Mouse (Mus musculus) neural tube, embryonic 13.5 days (tissue): ENCODE data around the gene Camk2d. TPM values are rescaled to one million over a fixed set of nuclear protein-coding genes. Genes with fewer than 3 reads are reported as not detected.

Experiments used
- ATAC-seq: fragments of 200-750 bp; cut with Nextera tagmentation; 2 replicates; pipeline ENCODE4 v1.8.0; 2017; ENCODE audit warnings: low read depth, mild to moderate bottlenecking, moderate TSS enrichment, moderate library complexity
- H3K27ac ChIP-seq: fragments of 300-500 bp; sonication (generic); replicated peaks from 2 replicates; pipeline ENCODE4 v1.5.1; 2015; ENCODE audit warnings: moderate library complexity, mild to moderate bottlenecking, inconsistent platforms
- H3K27me3 ChIP-seq: fragments of 300-500 bp; sonication (generic); 2 replicates; pipeline ENCODE4 v1.6.1; 2015; ENCODE audit warnings: mild to moderate bottlenecking, inconsistent platforms
- H3K36me3 ChIP-seq: fragments of 300-500 bp; sonication (generic); 2 replicates; pipeline ENCODE4 v1.6.1; 2015; ENCODE audit warnings: mild to moderate bottlenecking, inconsistent platforms
- H3K4me1 ChIP-seq: fragments of 300-500 bp; sonication (generic); replicated peaks from 2 replicates; pipeline ENCODE4 v1.6.1; 2015; ENCODE audit warnings: inconsistent platforms
- H3K4me2 ChIP-seq: fragments of 300-500 bp; sonication (generic); 2 replicates; pipeline ENCODE4 v1.6.1; 2015; ENCODE audit warnings: inconsistent platforms, mild to moderate bottlenecking, moderate library complexity
- H3K4me3 ChIP-seq: fragments of 300-500 bp; sonication (generic); 2 replicates; pipeline ENCODE4 v1.5.1; 2015; ENCODE audit warnings: mild to moderate bottlenecking, inconsistent platforms
- H3K9ac ChIP-seq: fragments of 300-500 bp; sonication (generic); 2 replicates; pipeline ENCODE4 v1.6.1; 2015; ENCODE audit warnings: moderate library complexity, mild to moderate bottlenecking, inconsistent platforms
- H3K9me3 ChIP-seq: fragments of 300-500 bp; sonication (generic); 2 replicates; pipeline ENCODE4 v1.6.1; 2016; ENCODE audit warnings: inconsistent platforms
- WGBS: fragments of 180-500 bp; shearing (Covaris S2); methylation state at CpG from one replicate; pipeline ENCODE4 v1.1.7; 2015; 5-methylcytosine and 5-hydroxymethylcytosine counted together
- polyA plus RNA-seq: library from polyadenylated mRNA; unstranded; fragments of >200 nt; fragmentation: Nextera tagmentation; extraction: Ambion mirVana; gene quantifications from 2 replicates; pipeline ENCODE4 v1.2.1, GENCODE M21; 2015

The Camk2d gene
- 60.4 and 66.7 TPM in 2 replicates for polyA plus RNA-seq

- Histone ChIP-seq H3K27me3 (no peaks in the 10 kb centered on the region; the same call in 1 of the 2 replicates), H3K9me3 (no peaks in the 10 kb centered on the region), H3K4me1 (peaks cover 27% of the 10 kb centered on the region), H3K27ac (peak within 1 kb of the TSS; percentile 98), H3K4me3 (peak within 1 kb of the TSS; percentile 88), H3K9ac (peak within 1 kb of the TSS; percentile 93), H3K4me2 (peak within 1 kb of the TSS; percentile 68), H3K36me3 (no peaks in the 10 kb centered on the region)
- ATAC-seq = peak; percentile 94
- WGBS = under 1% methylated on average over 16 of the region's 16 CpGs
These were observed at the start of gene Camk2d for GRCm38 (mm10) chr3:126596086-126596485. Gene Camk2d (plus strand): TSS chr3:126596302.

GRCm38 (mm10) chr3:126547941-126548340 is 48.2 kb upstream of the Camk2d start:
- Histone ChIP-seq H3K27ac (no peak overlapping the region), H3K4me2 (no peak overlapping the region), H3K36me3 (no peaks in the 10 kb centered on the region), H3K27me3 (no peaks in the 10 kb centered on the region), H3K4me1 (no peaks in the 10 kb centered on the region), H3K9ac (no peak overlapping the region), H3K9me3 (no peaks in the 10 kb centered on the region), H3K4me3 (no peak overlapping the region)
- no peak for ATAC-seq

DNA sequence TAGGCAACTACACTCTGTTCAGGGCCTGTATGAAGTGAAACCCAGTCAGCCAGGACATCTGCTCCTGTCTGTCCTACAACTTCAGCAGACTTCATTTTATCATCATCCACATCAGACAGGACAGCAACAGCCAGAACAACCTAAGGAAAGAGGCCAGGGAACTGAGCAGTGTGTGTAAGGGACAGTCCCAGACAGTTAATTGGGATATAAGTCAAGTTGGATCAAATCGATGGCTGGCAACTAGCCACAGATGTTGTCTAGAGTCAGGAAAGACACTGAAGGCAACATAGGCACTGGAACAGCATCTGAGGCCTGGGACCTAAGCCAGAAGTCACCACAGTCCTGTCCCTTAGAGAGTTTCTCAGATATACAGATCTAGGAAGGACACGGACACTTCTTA is 32.5 kb upstream of the Camk2d start:
- no peaks in the 10 kb centered on the region for H3K4me1 ChIP-seq
- ATAC-seq = no peak
- WGBS = 74% methylated on average over 2 of the region's 2 CpGs
- no peaks in the 10 kb centered on the region for H3K9me3 ChIP-seq
- H3K27ac ChIP-seq = no peak overlapping the region
- H3K4me3 ChIP-seq = no peak overlapping the region
- H3K9ac ChIP-seq = no peak overlapping the region
- no peaks in the 10 kb centered on the region for H3K36me3 ChIP-seq
- no peaks in the 10 kb centered on the region for H3K27me3 ChIP-seq
- no peak overlapping the region for H3K4me2 ChIP-seq

GRCm38 (mm10) chr3:126570628-126571027 is 25.5 kb upstream of the Camk2d start:
- Histone ChIP-seq H3K4me3 (no peak overlapping the region), H3K27ac (no peak overlapping the region), H3K4me1 (no peaks in the 10 kb centered on the region), H3K36me3 (no peaks in the 10 kb centered on the region), H3K9ac (no peak overlapping the region), H3K9me3 (no peaks in the 10 kb centered on the region), H3K27me3 (no peaks in the 10 kb centered on the region), H3K4me2 (no peak overlapping the region)
- WGBS = 94% methylated on average over 1 of the region's 1 CpGs
- no peak for ATAC-seq

GRCm38 (mm10) chr3:126572915-126573314 is 23.2 kb upstream of the Camk2d start:
- Histone ChIP-seq H3K4me1 (no peaks in the 10 kb centered on the region), H3K4me2 (no peak overlapping the region), H3K27me3 (no peaks in the 10 kb centered on the region), H3K27ac (no peak overlapping the region), H3K9me3 (no peaks in the 10 kb centered on the region), H3K36me3 (no peaks in the 10 kb centered on the region), H3K9ac (no peak overlapping the region), H3K4me3 (no peak overlapping the region)
- 81% methylated on average over 5 of the region's 5 CpGs for WGBS
- ATAC-seq = no peak

- H3K9me3 ChIP-seq = no peaks in the 10 kb centered on the region
- no peak overlapping the region for H3K4me3 ChIP-seq
- no peak overlapping the region for H3K4me2 ChIP-seq
- H3K36me3 ChIP-seq = no peaks in the 10 kb centered on the region
- no peak overlapping the region for H3K27ac ChIP-seq
- ATAC-seq = no peak
- H3K4me1 ChIP-seq = no peaks in the 10 kb centered on the region
- WGBS = 52% methylated on average over 2 of the region's 2 CpGs
- no peak overlapping the region for H3K9ac ChIP-seq
- H3K27me3 ChIP-seq = no peaks in the 10 kb centered on the region
These were observed 20.2 kb upstream of the Camk2d start for GRCm38 (mm10) chr3:126575927-126576326.

DNA sequence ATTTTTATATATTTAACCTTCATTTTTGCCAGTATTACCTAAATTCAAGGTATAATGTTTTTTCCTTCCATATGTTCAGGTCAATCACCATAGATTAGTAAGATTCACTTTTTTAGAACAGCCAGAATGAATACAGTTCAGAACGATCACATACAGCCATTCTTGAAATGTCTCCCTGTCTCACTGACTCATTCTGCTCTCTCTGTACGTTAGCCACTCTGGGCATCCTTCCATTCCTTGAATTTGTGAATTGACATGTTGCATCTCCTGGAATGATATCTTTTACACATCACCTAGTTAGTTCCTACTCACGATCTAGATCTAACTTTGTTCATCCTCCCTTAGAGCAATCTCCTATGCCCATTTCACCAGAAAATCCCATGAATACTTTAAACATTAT is 10.0 kb upstream of the Camk2d start:
- H3K4me1 ChIP-seq = no peaks in the 10 kb centered on the region
- H3K27me3 ChIP-seq = no peaks in the 10 kb centered on the region
- no peak overlapping the region for H3K4me3 ChIP-seq
- H3K36me3 ChIP-seq = no peaks in the 10 kb centered on the region
- H3K4me2 ChIP-seq = no peak overlapping the region
- no peak overlapping the region for H3K9ac ChIP-seq
- WGBS = 87% methylated on average over 3 of the region's 3 CpGs
- H3K27ac ChIP-seq = no peak overlapping the region
- ATAC-seq = no peak
- H3K9me3 ChIP-seq = no peaks in the 10 kb centered on the region

DNA sequence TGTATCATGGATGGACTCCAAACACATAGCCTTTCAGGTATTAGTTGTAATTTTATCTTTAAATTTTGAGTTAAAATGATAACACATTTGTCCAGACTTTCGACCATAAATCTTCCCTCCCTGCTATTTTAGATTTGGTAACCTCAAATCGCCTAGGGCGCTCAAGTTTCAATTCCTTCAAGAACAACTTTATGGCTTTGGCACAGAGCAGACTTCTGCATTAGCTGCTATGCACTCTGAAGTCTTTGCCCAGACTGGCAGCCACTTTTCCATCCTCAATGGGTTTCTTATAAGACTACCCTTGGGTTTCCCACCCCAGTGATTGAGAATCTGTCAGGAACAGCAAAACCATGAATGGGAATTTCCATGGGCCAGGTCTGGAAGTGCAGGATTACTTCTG is 8.6 kb upstream of the Camk2d start:
- no peak overlapping the region for H3K4me2 ChIP-seq

GRCm38 (mm10) chr3:126589556-126589955 is 6.5 kb upstream of the Camk2d start:
- ATAC-seq = no peak
- Histone ChIP-seq H3K4me2 (no peak overlapping the region), H3K4me3 (no peak overlapping the region), H3K36me3 (no peaks in the 10 kb centered on the region), H3K27me3 (no peaks in the 10 kb centered on the region), H3K4me1 (no peaks in the 10 kb centered on the region), H3K9me3 (no peaks in the 10 kb centered on the region), H3K27ac (no peak overlapping the region), H3K9ac (no peak overlapping the region)
- 93% methylated on average over 7 of the region's 7 CpGs for WGBS

More for the DNA sequence above, 8.6 kb upstream of the Camk2d start:
- Histone ChIP-seq H3K9ac (no peak overlapping the region), H3K36me3 (no peaks in the 10 kb centered on the region), H3K4me1 (no peaks in the 10 kb centered on the region), H3K27me3 (no peaks in the 10 kb centered on the region), H3K9me3 (no peaks in the 10 kb centered on the region), H3K27ac (no peak overlapping the region), H3K4me3 (no peak overlapping the region)
- no peak for ATAC-seq
- 80% methylated on average over 3 of the region's 3 CpGs for WGBS

- Histone ChIP-seq H3K4me2 (peak overlapping the region; percentile 68), H3K4me3 (peak overlapping the region; percentile 88; the same call in 1 of the 2 replicates), H3K9me3 (no peaks in the 10 kb centered on the region), H3K9ac (no peak overlapping the region; the same call in 1 of the 2 replicates), H3K36me3 (no peaks in the 10 kb centered on the region), H3K27ac (peak overlapping the region; percentile 98), H3K4me1 (peaks cover 23% of the 10 kb centered on the region), H3K27me3 (no peaks in the 10 kb centered on the region)
- WGBS = 56% methylated on average over 4 of the region's 4 CpGs
- no peak for ATAC-seq
These were observed 646 bp upstream of the Camk2d start for GRCm38 (mm10) chr3:126595456-126595855.

DNA sequence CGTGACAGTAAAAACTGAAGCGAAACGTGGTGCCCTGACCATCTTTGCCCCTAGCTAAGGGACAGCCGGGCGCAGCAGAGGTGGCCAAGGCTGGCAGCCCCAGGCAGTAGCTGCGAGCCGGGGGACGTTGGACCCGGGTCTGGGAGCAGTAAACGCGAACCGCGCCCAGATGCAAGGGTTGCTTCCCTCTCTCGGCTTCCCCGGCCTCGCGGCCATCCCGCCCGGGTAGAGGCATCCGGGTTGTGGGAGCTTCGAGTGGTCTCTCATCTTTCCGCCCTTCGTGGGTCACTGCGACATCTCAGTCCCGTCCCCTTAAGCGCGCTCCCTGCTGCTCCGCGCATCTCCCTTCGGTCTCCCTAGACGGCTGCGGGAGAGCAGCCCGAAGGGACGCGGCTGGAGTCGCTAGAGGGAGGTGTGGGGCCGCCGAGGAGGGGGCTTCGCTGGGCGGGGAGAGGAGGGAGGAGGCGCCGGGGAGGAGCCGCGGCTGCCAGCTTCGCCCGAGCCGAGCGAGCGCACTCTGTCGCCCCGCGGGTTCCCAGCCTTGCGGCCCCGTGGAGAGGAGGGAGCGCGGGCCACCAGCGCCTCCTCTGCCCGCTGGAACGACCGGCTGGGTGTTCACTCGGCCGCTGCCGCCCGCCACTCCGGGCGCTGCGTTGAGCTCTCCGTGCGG is 524 bp downstream of the Camk2d start:
- Histone ChIP-seq H3K4me1 (peaks cover 27% of the 10 kb centered on the region), H3K9me3 (no peaks in the 10 kb centered on the region), H3K27ac (peak overlapping the region; percentile 98), H3K4me2 (peak overlapping the region; percentile 68), H3K4me3 (peak overlapping the region; percentile 88), H3K36me3 (0 out of 2 replicates have a peak, but pooled peaks cover under 1% of the 10 kb centered on the region), H3K9ac (peak overlapping the region; percentile 93), H3K27me3 (no peaks in the 10 kb centered on the region; the same call in 1 of the 2 replicates)
- 0% methylated on average over 51 of the region's 69 CpGs for WGBS
- peak; percentile 95 for ATAC-seq

DNA sequence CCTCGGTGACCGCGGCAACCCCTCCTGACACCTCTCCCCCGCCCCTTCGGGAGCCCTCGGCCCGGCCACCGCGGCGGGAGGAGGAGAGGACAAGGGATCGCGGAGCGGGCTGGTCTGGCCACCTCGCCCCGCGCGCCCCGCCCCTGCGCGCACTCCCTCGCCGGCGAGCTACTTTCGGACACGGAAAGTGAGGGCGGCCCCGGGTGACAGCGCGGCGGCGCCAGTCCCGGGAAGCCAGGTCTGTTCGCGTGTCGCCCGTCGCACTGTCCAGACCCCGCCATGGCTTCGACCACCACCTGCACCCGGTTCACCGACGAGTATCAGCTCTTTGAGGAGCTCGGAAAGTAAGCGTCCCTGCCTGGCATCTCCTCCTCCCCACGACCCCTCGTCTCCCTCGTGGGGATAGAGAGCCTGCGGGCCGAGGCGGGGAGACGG is 1.1 kb downstream of the Camk2d start:
- ATAC-seq = peak; percentile 68
- H3K27me3 ChIP-seq = no peaks in the 10 kb centered on the region; the same call in 1 of the 2 replicates
- H3K36me3 ChIP-seq = 0 out of 2 replicates have a peak, but pooled peaks cover 2% of the 10 kb centered on the region
- peak overlapping the region; percentile 93 for H3K9ac ChIP-seq
- H3K4me1 ChIP-seq = peaks cover 27% of the 10 kb centered on the region
- H3K9me3 ChIP-seq = no peaks in the 10 kb centered on the region
- H3K4me2 ChIP-seq = peak overlapping the region; percentile 68
- WGBS = under 1% methylated on average over 43 of the region's 51 CpGs
- peak overlapping the region; percentile 88 for H3K4me3 ChIP-seq
- peak overlapping the region; percentile 98 for H3K27ac ChIP-seq
